Mouse (Mus musculus): Measurements from ENCODE around the gene Olfr520. TPM values are rescaled to one million over a fixed set of nuclear protein-coding genes. Genes with fewer than 3 reads are reported as not detected.

Gene Olfr520
- polyA plus RNA-seq, 1 experiment from 2014 or later = not detected

DNA sequence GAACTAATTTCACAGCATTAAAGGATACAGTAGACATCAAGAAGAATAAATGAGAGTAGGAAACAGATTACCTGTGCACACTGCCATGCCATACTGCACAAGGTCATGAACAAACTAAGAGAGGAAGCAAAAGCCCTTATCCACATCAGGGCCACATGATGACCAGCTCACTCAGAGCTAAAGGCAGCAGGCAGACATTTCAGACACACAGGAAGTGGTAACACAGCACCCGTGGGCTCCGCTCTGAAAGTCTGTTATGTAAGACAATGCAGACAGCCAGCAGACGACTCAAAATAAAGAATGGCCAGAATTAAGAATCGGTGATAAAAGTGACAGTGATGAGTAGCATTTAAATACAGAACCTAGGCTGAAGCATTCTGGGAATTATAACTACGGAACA, 51.3 kb downstream of the Olfr520 start:
- H3K4me3 ChIP-seq (replicated peaks; ENCODE audit: low read length) = no peak overlapping the region
- H3K27ac ChIP-seq (ENCODE audit: low read length) = no peak overlapping the region
- ATAC-seq = no peak
- H3K27me3 ChIP-seq (replicated peaks; ENCODE audit: control insufficient read depth, insufficient read depth, low read length) = no peaks in the 10 kb centered on the region
- no peaks in the 10 kb centered on the region for H3K9me3 ChIP-seq (ENCODE audit: control insufficient read depth, low read length)
- H3K9ac ChIP-seq (replicated peaks; ENCODE audit: low read depth, low read length) = no peak overlapping the region
- 82% methylated on average over 5 of the region's 5 CpGs for WGBS
- H3K4me2 ChIP-seq (ENCODE audit: low read length) = no peak overlapping the region
- no peaks in the 10 kb centered on the region for H3K36me3 ChIP-seq (ENCODE audit: control insufficient read depth, insufficient read depth)
- no peaks in the 10 kb centered on the region for H3K4me1 ChIP-seq (replicated peaks; ENCODE audit: control insufficient read depth, insufficient read depth, low read length)

- H3K4me2 ChIP-seq (ENCODE audit: low read length) = no peak overlapping the region
- ATAC-seq = no peak
- WGBS = 68% methylated on average over 2 of the region's 2 CpGs
Observed at GRCm38 (mm10) chr7:99781916-99782315, 51.8 kb downstream of the Olfr520 start.

GRCm38 (mm10) chr7:99783421-99783820, 53.3 kb downstream of the Olfr520 start:
- H3K9me3 ChIP-seq (ENCODE audit: control insufficient read depth, low read length) = no peaks in the 10 kb centered on the region
- H3K27me3 ChIP-seq (replicated peaks; ENCODE audit: control insufficient read depth, insufficient read depth, low read length) = no peaks in the 10 kb centered on the region
- no peak for ATAC-seq
- no peak overlapping the region for H3K4me3 ChIP-seq (replicated peaks; ENCODE audit: low read length)
- H3K4me1 ChIP-seq (replicated peaks; ENCODE audit: control insufficient read depth, insufficient read depth, low read length) = no peaks in the 10 kb centered on the region
- H3K4me2 ChIP-seq (ENCODE audit: low read length) = no peak overlapping the region
- H3K27ac ChIP-seq (ENCODE audit: low read length) = no peak overlapping the region
- 76% methylated on average over 7 of the region's 7 CpGs for WGBS
- H3K36me3 ChIP-seq (ENCODE audit: control insufficient read depth, insufficient read depth) = no peaks in the 10 kb centered on the region
- no peak overlapping the region for H3K9ac ChIP-seq (replicated peaks; ENCODE audit: low read depth, low read length)

More at GRCm38 (mm10) chr7:99781916-99782315, 51.8 kb downstream of the Olfr520 start:
- Histone ChIP-seq H3K4me3 (replicated peaks; ENCODE audit: low read length) (no peak overlapping the region), H3K27ac (ENCODE audit: low read length) (no peak overlapping the region), H3K36me3 (ENCODE audit: control insufficient read depth, insufficient read depth) (no peaks in the 10 kb centered on the region), H3K9me3 (ENCODE audit: control insufficient read depth, low read length) (no peaks in the 10 kb centered on the region), H3K27me3 (replicated peaks; ENCODE audit: control insufficient read depth, insufficient read depth, low read length) (no peaks in the 10 kb centered on the region), H3K4me1 (replicated peaks; ENCODE audit: control insufficient read depth, insufficient read depth, low read length) (no peaks in the 10 kb centered on the region), H3K9ac (replicated peaks; ENCODE audit: low read depth, low read length) (no peak overlapping the region)

GRCm38 (mm10) chr7:99785553-99785952, 55.5 kb downstream of the Olfr520 start:
- no peak overlapping the region for H3K4me2 ChIP-seq (ENCODE audit: low read length)
- H3K4me1 ChIP-seq (replicated peaks; ENCODE audit: control insufficient read depth, insufficient read depth, low read length) = no peaks in the 10 kb centered on the region
- H3K27ac ChIP-seq (ENCODE audit: low read length) = no peak overlapping the region
- no peak for ATAC-seq
- no peaks in the 10 kb centered on the region for H3K36me3 ChIP-seq (ENCODE audit: control insufficient read depth, insufficient read depth)
- H3K4me3 ChIP-seq (replicated peaks; ENCODE audit: low read length) = no peak overlapping the region
- 89% methylated on average over 3 of the region's 3 CpGs for WGBS
- no peaks in the 10 kb centered on the region for H3K27me3 ChIP-seq (replicated peaks; ENCODE audit: control insufficient read depth, insufficient read depth, low read length)
- H3K9me3 ChIP-seq (ENCODE audit: control insufficient read depth, low read length) = no peaks in the 10 kb centered on the region
- H3K9ac ChIP-seq (replicated peaks; ENCODE audit: low read depth, low read length) = no peak overlapping the region

Other genes starting within 250 kb of the Olfr520 start
- 503 and 525 TPM in 2 replicates for gene Rps3, start 246.5 kb upstream of the Olfr520 start, polyA plus RNA-seq (2015; fragmentation: Nextera tagmentation; extraction: Ambion mirVana)
- 16.3 and 18.1 TPM in 2 replicates for gene Arrb1, start 194.8 kb upstream of the Olfr520 start, polyA plus RNA-seq (2015; fragmentation: Nextera tagmentation; extraction: Ambion mirVana)
- 0.67 and 0.76 TPM in 2 replicates for gene Tpbgl, start 103.2 kb upstream of the Olfr520 start, polyA plus RNA-seq (2015; fragmentation: Nextera tagmentation; extraction: Ambion mirVana)
- gene Slco2b1, start 18.9 kb upstream of the Olfr520 start, polyA plus RNA-seq (2015; fragmentation: Nextera tagmentation; extraction: Ambion mirVana) = 5.0 and 6.4 TPM in 2 replicates
- not detected in 2 replicates for gene Olfr521, start 33.2 kb downstream of the Olfr520 start, polyA plus RNA-seq (2015; fragmentation: Nextera tagmentation; extraction: Ambion mirVana)
- 1.6 and 1.7 TPM in 2 replicates for gene Neu3, start 98.1 kb downstream of the Olfr520 start, polyA plus RNA-seq (2015; fragmentation: Nextera tagmentation; extraction: Ambion mirVana)
- 0.60 and 0.70 TPM in 2 replicates for gene Xrra1, start 128.8 kb downstream of the Olfr520 start, polyA plus RNA-seq (2015; fragmentation: Nextera tagmentation; extraction: Ambion mirVana)
- gene Spcs2, start 133.2 kb downstream of the Olfr520 start, polyA plus RNA-seq (2015; fragmentation: Nextera tagmentation; extraction: Ambion mirVana) = 278 and 304 TPM in 2 replicates

Data from forebrain, embryonic 16.5 days (tissue).